ENCODE assay signal across 8 mouse cellular contexts in the genomic region with DNA sequence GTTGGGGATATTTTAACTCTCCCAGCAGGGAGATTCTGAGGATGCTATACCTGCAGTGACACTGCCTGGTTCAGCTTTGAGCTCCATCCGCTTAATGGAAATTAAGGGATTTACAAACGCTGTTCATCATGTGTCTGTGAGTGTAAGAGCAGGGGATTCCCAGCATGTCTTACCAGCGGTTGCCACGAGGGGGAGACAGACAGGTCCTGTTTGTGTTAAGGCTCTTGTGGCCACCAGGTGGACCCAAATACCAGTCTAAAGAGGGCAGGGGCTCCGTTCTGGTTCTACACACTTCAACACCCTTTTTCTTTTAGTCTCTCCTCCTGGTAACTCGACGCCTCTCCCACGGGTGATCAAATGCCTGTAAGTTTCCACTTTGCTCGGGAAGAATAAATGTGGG. TPM values are rescaled to one million over a fixed set of nuclear protein-coding genes. Genes with fewer than 3 reads are reported as not detected.
DNase-seq lines count a peak whose midpoint lies in the region; ATAC-seq lines count a peak whose summit lies in the region.

No protein-coding gene starts in this region.

- peak; percentile 97 for DNase-seq in R1 (ENCODE audit: low read depth, low spot score)
- peak; percentile 97 to 98 for DNase-seq in cerebellum, postnatal 14 days
- peak; percentile 97 for DNase-seq in frontal cortex, postnatal 25 days (ENCODE audit: low spot score in 2 of 2)
- DNase-seq in left cerebral cortex, adult 11 months (ENCODE audit: low spot score), result peak; percentile 82
- peak; percentile 93 for DNase-seq in lung, postnatal 36 days
- DNase-seq in right cerebral cortex, adult 18-20 months, result peak; percentile 90
- peak; percentile 79 for DNase-seq in urinary bladder, adult 2 months (ENCODE audit: low spot score)

- no peaks in the 10 kb centered on the region for H3K27me3 ChIP-seq in hindbrain, embryonic 16.5 days (replicated peaks; ENCODE audit: control insufficient read depth, insufficient read depth, low read length)

- no peak overlapping the region for H3K9ac ChIP-seq in hindbrain, embryonic 16.5 days (ENCODE audit: low read depth, low read length)

- no peak overlapping the region for H3K4me3 ChIP-seq in hindbrain, embryonic 16.5 days (ENCODE audit: low read length)

- peaks cover 6% of the 10 kb centered on the region for H3K9me3 ChIP-seq in hindbrain, embryonic 16.5 days (ENCODE audit: control insufficient read depth, low read length)

- H3K4me1 ChIP-seq in hindbrain, embryonic 16.5 days (ENCODE audit: control insufficient read depth, insufficient read depth, low read depth, low read length), result no peaks in the 10 kb centered on the region

- no peak overlapping the region for H3K4me2 ChIP-seq in hindbrain, embryonic 16.5 days (ENCODE audit: low read length)

- H3K36me3 ChIP-seq in hindbrain, embryonic 16.5 days (ENCODE audit: control insufficient read depth, insufficient read depth, low read length), result no peaks in the 10 kb centered on the region

- peak; percentile 85 for ATAC-seq in hindbrain, embryonic 16.5 days

- no peak overlapping the region for H3K27ac ChIP-seq in hindbrain, embryonic 16.5 days (ENCODE audit: low read depth, low read length)

- WGBS in hindbrain, embryonic 16.5 days, result 4% methylated on average over 9 of the region's 9 CpGs

RNA-seq across cellular contexts. Expression of a gene that starts 17.9 kb away (rescaled TPM):
- 14.5 and 17.2 TPM in 2 replicates for polyA plus RNA-seq in hindbrain, embryonic 16.5 days (2015; fragmentation: Nextera tagmentation; extraction: Ambion mirVana)
- 5.7 and 7.5 TPM in 2 replicates for polyA plus RNA-seq in urinary bladder, adult 2 months (2012; rRNA removed)

RNA-seq across cellular contexts. Expression of a gene that starts 59.5 kb away (rescaled TPM):
- polyA plus RNA-seq in hindbrain, embryonic 16.5 days (2015; fragmentation: Nextera tagmentation; extraction: Ambion mirVana), result 13.7 and 18.1 TPM in 2 replicates
- 146 and 191 TPM in 2 replicates for polyA plus RNA-seq in urinary bladder, adult 2 months (2012; rRNA removed)
